Mouse (Mus musculus) spleen, postnatal 14 days (tissue): ENCODE measurements around the gene Nyx.

Source experiments
- DNase-seq, 2 experiments: peaks; one replicate each; pipeline ENCODE4 v3.0.0; 2021 to 2022; ENCODE audit warnings: low spot score in 2 of 2

Gene Nyx

DNA sequence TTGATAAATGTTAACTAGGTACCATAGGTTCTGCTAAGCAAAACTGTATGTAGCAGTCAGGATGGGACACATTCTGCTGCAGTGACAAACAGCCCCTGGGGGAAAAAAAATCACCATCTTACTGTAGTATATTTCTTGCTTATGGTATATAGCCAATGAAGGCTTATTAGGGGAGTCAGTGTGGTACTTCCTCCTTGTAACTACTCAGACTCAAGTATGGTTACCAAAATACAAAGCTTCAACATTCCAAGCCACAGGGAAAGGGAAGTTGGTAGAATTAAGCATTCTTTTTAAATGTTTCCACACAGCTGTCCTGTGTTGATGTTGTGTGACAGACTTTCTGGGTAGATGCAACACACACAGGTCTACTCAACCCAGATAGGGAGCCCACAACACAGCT is 27.0 kb downstream of the Nyx start:
- no peak for DNase-seq

DNA sequence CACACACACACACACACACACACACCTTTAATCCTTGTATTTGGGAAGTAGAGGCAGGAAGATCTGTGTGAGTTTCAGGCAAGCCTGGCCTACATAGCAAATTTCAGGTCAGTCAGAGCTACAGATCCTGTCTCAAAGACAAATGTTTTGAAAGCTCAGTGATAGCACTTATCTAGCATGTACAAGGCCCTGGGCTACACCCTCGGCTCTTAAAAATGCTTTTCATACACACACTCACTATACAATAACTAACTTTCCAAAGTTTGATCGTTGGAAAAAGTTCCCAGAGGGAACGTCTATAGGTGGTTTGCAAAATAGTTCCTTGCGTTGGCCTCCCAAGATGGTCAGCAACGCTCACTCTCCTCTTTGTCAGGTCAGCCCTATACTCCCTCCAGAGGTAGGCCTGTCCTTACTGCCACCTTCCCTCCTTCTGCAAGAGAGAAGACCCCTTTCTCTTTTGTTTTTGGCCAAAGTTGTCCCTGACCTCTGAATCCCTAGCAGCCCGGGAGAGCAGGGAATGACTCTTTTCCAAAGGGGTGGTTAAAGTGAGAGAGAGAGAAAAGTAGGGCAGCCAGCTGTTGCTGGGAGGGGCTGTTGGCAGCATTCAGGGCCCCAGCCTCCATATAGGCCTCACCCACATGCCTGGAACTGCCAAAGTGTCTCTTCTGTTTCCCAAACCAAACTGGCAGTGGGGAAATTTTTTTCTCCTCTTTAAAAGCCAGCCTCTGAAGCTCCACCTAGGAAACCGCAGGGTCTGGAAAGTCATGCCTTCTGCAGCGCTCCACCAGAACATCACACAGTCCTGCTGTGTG is 29.2 kb downstream of the Nyx start:
- DNase-seq: no peak

- no peak for DNase-seq
Measured at GRCm38 (mm10) chrX:13500284-13500683, 34.4 kb downstream of the Nyx start.

GRCm38 (mm10) chrX:13502862-13503375 is 37.0 kb downstream of the Nyx start:
- DNase-seq: no peak

GRCm38 (mm10) chrX:13504389-13504788 is 38.5 kb downstream of the Nyx start:
- no peak for DNase-seq

GRCm38 (mm10) chrX:13506376-13506775 is 40.5 kb downstream of the Nyx start:
- DNase-seq: no peak

DNA sequence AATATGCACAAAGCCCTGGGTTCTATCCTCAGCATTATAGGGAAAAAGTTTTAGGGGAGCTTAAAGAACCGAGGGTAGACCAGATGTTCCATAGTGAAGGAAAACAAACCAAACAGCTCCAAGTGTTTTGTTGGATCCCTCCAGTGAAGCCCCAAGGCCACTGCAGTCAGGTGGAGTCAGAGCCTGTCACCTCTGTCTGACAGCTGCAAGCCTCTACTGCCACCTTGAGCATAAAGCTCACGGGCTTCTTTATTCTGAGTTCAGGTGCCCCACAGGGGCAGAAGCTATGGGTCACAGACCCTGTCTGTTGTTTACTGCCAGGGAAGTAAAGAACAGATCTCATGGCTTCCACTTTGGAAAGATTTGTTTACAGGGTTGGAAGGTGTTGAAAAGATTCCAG is 47.2 kb downstream of the Nyx start:
- DNase-seq: no peak

GRCm38 (mm10) chrX:13513864-13514263 is 48.0 kb downstream of the Nyx start:
- DNase-seq: no peak

DNA sequence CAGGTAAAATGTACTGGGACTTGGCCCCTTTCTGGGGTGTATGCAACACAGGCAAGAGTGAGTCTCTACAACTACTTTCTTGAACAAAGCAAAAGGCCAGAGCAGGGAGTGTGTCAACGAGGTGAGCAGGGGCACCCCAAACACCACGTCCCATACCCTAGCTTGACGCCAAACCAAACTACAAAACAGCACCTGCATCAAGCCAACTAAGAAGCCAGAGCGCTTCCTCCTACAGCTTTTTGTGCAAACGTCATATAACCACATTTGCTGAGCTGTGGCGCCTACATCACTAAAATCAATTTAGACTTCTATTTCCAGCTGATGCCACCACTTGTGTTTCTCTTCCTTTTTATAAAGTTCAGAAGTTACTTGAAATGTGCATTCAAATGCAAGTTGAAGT is 50.5 kb downstream of the Nyx start:
- DNase-seq: no peak

DNA sequence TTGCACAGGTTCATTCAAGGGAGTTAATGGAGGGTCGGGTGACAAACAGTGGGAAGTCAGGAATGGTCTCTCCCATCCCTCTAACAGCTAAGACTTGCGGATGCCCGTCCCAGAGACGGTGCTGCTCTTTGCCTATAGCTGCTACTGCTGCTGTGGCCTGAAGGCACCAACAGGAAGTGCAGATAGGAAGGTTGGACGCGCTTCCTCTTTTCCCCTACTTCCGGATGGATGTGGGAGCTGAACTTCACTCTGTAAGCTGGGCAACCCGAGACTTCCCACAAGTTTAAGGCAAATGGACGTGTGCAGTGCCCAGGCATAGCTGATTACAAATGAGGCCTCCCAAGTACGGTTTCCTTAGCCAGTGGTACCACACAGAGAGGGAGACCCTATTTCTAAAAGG is 52.1 kb downstream of the Nyx start:
- no peak for DNase-seq

GRCm38 (mm10) chrX:13518781-13519407 is 53.0 kb downstream of the Nyx start:
- DNase-seq: no peak

DNA sequence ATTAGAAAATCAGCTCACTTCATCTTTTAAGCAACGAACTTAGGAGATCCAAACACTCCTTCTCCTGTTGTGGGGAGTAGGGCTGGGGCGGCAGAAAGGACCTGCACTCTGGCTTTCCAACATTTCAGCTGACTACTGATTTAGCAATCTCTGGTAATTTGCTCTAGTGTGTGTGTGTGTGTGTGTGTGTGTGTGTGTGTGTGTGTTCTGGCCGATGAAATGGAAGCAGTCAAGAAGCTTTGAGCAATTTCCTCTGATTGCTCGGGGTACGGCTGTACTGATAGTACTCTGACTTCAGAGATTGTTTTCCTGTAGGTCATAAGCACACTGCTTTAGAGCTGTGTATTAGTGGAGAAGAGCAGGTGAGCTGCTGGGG is 53.5 kb downstream of the Nyx start:
- DNase-seq: no peak

DNA sequence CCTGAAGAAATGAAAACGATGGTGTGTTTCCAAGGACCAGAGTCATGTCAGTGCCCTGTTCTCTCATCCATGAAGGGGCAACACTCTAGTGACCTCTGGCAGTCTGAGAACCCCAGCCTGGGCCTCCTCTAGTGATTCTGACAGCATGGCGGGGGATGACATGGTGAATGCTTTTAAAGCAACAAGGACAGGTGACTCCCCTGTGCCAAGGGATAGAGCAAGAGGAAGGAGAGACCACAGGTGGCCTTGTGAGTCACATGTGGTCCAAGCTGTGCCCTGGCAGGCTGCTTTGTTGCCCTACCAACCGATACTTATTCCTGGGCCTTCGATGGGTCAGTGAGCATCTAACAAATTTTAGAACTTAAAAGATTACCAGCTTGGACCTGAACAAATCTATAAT is 54.7 kb downstream of the Nyx start:
- DNase-seq: no peak

- no peak for DNase-seq
Measured at GRCm38 (mm10) chrX:13521288-13521687, 55.4 kb downstream of the Nyx start.
